Mouse (Mus musculus) thymus, adult 2 months (tissue): ENCODE results near the gene Gm12166.

Experiments
- CTCF ChIP-seq: fragments of 200-500 bp; IDR thresholded peaks from 2 replicates; pipeline ENCODE4 v1.5.1; 2012; ENCODE audit warnings: mild to moderate bottlenecking, control low read depth, low read length, moderate library complexity, borderline replicate concordance; ENCODE audit not compliant: control insufficient read depth, poor library complexity, insufficient read depth; ENCODE audit errors: extremely low read depth
- POLR2A ChIP-seq: fragments of 200-500 bp; IDR thresholded peaks from 2 replicates; pipeline ENCODE4 v1.6.1; 2012; ENCODE audit warnings: mild to moderate bottlenecking, low read length, control low read depth, moderate library complexity; ENCODE audit not compliant: control insufficient read depth, poor library complexity, insufficient read depth; ENCODE audit errors: extremely low read depth

GRCm38 (mm10) chr11:46090951-46091667 lies 39.0 kb upstream of the Gm12166 start:
- TF ChIP-seq CTCF, result no peak
- no peak for TF ChIP-seq POLR2A
